Mouse (Mus musculus) lung, adult 18-20 months (tissue): ENCODE results near the gene Rasgef1b.

Experiments
- DNase-seq, 2 experiments: peaks; one replicate each; pipeline ENCODE4 v3.0.0; 2022; ENCODE audit warnings: mixed read lengths in 2 of 2

Rasgef1b gene

DNA sequence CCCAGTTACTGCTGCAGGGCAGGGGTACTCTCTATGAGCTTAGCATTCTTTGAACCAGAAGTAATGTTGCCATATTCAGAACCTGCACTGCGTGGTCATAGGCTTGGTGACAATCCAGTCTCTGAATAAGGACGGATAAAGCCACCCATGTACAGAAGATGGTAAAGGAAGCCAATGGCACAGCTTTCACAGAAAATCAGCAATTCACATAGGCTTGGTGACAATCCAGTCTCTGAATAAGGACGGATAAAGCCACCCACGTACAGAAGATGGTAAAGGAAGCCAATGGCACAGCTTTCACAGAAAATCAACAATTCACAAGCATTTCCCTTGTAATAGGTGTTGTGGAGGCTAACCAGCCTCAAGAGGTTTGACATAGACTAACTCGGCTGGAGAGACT is 245.7 kb downstream of the Rasgef1b start:
- DNase-seq: no peak

GRCm38 (mm10) chr5:99482524-99482923 is 246.3 kb downstream of the Rasgef1b start:
- DNase-seq: no peak

- no peak for DNase-seq
These were observed 246.8 kb downstream of the Rasgef1b start for GRCm38 (mm10) chr5:99482016-99482415.

DNA sequence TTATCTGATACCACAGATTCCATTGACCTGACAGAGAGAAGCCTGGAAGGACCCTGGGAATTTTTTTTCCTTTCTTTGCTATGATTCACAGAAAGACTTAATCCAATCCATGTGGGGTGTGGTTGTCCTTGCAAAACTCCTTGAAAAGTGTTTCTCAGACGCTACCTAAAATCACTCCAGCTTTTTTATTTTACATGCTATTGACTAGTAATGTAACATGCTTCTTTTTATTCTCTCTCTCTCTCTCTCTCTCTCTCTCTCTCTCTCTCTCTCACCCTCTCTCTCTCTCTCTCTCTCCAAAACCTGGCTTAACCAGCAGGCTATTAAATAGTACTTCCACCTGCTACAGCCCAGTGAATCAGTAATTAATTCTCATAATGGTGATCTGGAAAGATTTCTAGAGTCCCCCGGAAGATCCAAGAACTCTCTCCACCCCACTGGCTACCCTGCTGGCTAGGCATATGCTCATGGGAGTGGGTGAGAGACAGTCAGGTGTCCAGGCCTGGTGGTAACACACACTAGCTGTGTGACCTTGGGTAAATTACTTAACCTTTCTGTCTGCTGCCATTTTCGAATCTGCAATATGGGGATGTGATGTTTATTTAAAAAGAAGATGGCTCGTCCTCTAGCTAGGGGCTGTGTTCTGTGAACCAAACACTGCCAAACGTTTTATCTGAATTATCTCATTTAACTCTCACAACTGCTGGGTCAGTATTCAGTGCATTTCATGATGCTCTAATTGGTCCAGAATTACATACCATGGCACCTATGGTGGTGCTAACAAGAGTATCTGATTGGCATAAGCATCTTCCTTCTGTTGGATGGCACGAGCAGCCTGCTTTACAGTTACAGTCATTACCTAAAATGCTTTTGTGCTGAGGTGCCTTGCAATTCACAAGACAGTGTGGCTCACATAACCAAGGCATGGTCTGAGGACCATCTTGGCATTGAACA is 248.5 kb downstream of the Rasgef1b start:
- DNase-seq: no peak

DNA sequence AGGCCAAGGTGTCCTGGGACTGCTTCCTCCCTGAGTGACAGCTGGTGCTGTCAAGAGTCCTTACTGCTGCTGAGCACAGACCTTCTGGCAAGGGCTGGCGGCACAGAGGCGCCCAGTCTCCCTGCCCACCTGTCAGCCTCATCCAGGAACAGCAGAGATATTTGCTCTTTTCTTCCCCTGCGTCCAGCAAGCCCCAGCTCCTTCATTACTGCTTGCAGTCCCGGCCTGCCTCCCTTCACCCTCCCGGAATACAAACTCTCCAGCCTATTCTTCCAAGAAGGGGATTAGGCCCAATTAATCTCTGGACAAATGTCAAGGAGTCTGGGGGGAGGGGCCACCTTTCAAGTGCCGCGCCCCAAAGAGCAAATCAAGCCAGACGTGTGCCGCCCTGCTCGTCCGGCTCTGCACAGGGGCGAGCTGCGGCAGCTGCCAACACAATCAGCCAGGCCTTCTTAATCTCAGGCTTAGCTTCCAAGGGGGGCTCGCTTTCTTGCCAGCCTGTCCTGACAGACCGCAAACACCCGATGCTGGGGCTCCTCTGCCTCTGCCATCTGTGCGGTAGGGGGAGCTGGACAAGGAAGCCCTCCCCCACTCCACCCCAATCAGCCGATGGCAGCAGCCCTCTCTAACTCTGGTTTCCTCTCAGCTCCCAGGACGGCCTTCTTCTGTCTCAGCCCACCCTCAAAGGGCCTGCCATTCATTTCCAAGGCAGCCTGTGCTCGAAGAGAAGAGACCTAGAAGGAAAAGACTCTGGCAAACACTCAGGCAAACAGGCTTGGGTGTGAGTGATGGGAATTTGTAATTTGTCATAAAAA is 249.4 kb downstream of the Rasgef1b start:
- DNase-seq: peak; percentile 28 to 65

DNA sequence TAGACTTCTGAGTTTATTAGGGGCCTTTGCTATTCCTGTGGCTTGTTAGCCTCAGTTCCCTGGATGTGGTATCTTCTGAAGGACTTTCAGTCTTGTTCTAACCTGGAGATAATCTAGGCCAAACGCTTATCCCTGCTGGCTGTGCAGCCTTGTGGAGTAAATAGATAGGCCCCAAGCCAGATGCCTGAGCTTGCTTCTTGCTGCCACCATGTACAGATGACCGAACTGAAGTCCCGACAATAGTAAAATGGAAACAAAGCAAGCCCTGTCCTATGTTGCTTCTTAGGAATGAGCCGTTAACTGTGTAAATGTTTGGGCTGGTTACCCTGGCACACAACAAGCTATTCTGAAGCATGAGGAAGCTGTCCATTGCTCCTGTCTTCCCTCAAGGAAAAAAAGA is 250.1 kb downstream of the Rasgef1b start:
- no peak for DNase-seq

GRCm38 (mm10) chr5:99477420-99477815 is 251.4 kb downstream of the Rasgef1b start:
- DNase-seq: no peak

- DNase-seq: no peak
These were observed 252.0 kb downstream of the Rasgef1b start for GRCm38 (mm10) chr5:99476640-99477419.

DNA sequence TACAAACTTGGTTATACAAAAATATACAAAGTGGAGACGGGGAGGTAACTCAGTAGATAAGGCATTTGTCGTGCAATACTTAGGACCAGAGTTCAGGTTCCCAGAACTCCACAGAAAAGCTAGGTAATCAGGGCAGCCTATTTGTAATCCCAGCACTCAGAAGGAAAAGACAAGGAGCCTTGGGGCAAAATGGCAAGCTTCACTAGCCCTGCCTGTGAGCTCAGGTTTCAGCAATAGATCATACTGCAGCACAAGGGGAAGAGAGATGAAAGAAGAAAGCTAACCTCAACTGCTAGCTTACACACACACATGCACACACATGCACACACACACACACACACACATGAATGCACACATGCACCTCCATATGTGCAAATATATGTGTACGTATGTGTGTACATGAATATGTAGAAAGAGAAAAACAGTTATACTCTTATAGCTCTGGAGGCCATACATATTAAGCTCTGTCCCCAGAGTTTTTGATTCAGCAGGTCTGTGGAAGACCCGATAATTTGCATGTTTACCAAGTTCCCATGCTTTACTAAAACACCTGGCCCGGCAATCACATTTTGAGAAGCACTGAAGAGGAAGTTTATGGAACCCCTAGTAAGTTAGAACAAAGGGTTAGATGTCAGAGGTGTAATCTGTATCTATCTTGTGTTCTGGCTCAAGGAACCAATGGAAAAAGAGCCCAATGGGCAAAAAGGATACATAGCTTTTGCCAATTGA is 256.1 kb downstream of the Rasgef1b start:
- DNase-seq: no peak

DNA sequence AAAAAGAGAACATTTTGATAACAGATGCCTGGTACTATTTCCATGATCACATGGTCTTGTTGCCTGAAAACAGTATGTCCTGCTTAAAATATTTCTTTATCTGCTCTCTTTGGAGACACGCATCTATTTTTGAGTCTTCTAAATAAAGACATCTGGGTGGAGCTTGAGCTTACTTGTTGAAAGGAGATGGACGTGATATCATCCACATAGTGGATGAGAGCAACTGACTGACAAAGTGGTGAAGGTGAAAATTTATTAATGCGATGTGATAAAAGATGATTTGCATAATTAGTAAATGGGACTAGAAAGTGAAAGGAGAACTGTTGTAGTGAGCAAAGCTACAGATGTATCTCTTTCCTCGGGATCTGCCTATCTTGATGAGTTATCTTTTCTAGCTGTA is 257.1 kb downstream of the Rasgef1b start:
- DNase-seq: no peak

- no peak for DNase-seq
These were observed 258.3 kb downstream of the Rasgef1b start for GRCm38 (mm10) chr5:99470613-99471012.

GRCm38 (mm10) chr5:99459007-99459406 is 269.9 kb downstream of the Rasgef1b start:
- no peak for DNase-seq

- DNase-seq: no peak
These were observed 271.6 kb downstream of the Rasgef1b start for GRCm38 (mm10) chr5:99457291-99457690.

GRCm38 (mm10) chr5:99451939-99452338 is 276.9 kb downstream of the Rasgef1b start:
- DNase-seq: no peak

DNA sequence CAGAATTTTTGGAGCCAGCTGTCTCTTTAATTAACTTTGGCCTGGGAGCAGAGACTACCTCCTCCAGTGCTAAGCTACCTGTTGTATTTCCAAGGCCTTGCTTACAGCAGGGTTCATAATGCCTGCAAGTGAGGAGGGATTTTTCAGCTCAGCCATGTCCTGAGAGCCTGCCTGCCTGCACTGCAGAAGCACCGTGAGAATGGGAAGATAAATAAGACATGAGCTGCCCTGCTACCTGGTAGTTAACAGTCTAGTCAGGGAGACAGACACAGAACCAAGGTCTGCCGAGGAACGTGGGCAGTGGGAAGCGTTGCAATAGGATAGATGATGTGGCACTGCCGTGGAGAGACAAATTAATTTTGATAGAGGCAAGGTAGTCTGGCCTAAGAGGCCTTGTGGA is 277.4 kb downstream of the Rasgef1b start:
- no peak for DNase-seq

GRCm38 (mm10) chr5:99450994-99451393 is 277.9 kb downstream of the Rasgef1b start:
- DNase-seq: no peak

DNA sequence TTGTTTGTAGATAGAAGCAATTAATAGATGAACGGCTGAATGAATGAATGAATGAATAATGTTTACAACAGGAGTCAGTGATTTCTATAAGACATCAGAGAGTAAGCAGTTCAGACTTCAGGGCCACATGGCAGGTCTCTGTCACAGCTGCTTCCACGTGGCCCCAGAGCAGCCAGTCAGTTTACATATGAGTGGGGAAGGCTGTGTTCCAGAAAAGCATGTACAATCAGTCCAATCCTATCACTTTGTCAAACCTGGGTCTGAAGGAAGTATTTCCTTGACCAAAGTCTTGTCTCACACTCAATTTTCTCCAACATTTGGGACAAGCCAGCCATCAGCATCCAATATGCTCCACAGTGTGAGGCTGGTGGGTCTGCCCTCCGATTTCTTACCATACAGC is 278.4 kb downstream of the Rasgef1b start:
- DNase-seq: no peak

DNA sequence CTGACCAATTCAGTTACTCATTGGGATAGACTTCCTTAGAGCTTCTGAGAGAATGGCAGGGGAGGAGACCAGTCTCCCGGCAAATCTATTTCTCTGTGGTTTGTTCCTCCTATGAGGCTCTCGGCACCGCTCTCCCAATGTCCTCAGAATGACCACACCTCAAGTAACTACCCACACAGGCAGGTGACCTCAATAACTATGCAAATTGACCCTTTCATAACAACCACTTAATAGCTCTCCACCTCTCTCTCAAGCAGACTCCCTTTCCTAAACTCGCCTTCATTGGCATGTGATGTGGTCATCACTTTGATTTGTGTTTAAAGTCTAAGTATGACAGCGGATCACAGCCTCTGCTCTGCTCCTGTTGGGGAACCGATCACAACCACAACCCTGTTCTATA is 281.4 kb downstream of the Rasgef1b start:
- peak in 1 of 2 experiments; percentile 25 for DNase-seq

GRCm38 (mm10) chr5:99445242-99445641 is 283.6 kb downstream of the Rasgef1b start:
- DNase-seq: no peak

GRCm38 (mm10) chr5:99444777-99445176 is 284.1 kb downstream of the Rasgef1b start:
- DNase-seq: no peak

DNA sequence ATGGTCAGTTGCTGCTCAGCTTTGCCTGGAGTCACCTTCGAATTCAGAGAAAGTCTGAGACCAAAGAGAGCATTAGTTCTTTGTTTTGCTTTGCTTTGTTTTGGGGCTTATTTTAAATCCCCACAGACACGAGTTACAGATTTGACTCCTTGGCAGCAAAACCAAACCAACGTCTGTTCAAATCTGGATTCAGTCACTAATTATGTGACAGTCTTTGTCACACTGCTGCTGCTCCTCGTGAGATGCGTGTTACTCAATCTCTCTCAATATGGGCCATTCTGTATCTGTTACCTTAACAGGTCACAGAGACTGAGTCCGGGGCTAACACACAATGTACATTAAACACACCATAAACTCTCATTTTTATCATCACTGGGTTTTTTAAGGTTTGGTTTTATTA is 288.8 kb downstream of the Rasgef1b start:
- no peak for DNase-seq

DNA sequence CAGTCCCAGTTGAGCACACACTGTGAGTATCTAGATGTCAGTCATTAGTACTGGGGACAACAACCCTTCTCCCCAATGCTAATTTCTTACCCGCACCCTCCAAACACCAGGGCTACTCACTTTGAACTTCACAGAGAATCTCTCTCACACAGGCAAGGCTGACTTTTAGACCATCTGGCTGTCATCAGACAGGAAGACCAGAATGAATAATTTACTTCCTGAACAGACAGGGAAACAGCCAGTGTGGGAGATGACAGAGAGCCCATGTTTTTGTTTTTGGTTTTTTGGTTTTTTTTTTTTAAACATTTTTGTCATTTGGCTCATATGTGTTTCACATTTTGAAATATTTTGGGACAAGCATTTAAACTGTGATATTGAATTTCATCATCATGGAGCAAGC is 290.3 kb downstream of the Rasgef1b start:
- DNase-seq: no peak
